Comparison of ENCODE assay signal across 27 mouse cellular contexts in genomic region chr9:71219161-71219560, GRCm38 (mm10). TPM values are rescaled to one million over a fixed set of nuclear protein-coding genes. Genes with fewer than 3 reads are reported as not detected.
DNase-seq lines count a peak whose midpoint lies in the region; ATAC-seq and TF ChIP-seq lines count a peak whose summit lies in the region.
"Had no signal": no experiment of that assay in that cellular context is flagged by ENCODE, and none has a peak within 500 bp of the region (broad histone marks: within the 10 kb centered on the region; RNA-seq: fewer than 3 reads in every experiment).

No protein-coding gene starts in this region.

- H3K4me2 ChIP-seq in kidney, embryonic 14.5 days (replicated peaks; ENCODE audit: low read depth, low read length): peak overlapping the region; percentile 35
- H3K4me2 ChIP-seq in kidney, postnatal 0 days (ENCODE audit: low read length): peak overlapping the region; percentile 42
- H3K4me2 ChIP-seq in limb, embryonic 13.5 days (replicated peaks): peak overlapping the region; percentile 24
- 0 out of 2 replicates have a peak overlapping the region, but pooled peaks have one; percentile 2 for H3K4me2 ChIP-seq in limb, embryonic 14.5 days (replicated peaks; ENCODE audit: low read depth, low read length, severe bottlenecking)
- H3K4me2 ChIP-seq: embryonic facial prominence, embryonic 13.5 days; forebrain, embryonic 12.5 days; forebrain, embryonic 15.5 days; heart, embryonic 12.5 days; heart, embryonic 15.5 days; hindbrain, embryonic 13.5 days had no signal

- no peaks in the 10 kb centered on the region for H3K9me3 ChIP-seq in kidney, embryonic 14.5 days (ENCODE audit: control insufficient read depth, low read length)
- no peaks in the 10 kb centered on the region for H3K9me3 ChIP-seq in kidney, postnatal 0 days (replicated peaks; ENCODE audit: low read length)
- H3K9me3 ChIP-seq in limb, embryonic 13.5 days: no peaks in the 10 kb centered on the region
- no peaks in the 10 kb centered on the region for H3K9me3 ChIP-seq in limb, embryonic 14.5 days (ENCODE audit: control insufficient read depth, low read length)
- H3K9me3 ChIP-seq: embryonic facial prominence, embryonic 10.5 days; embryonic facial prominence, embryonic 13.5 days; forebrain, embryonic 12.5 days; forebrain, embryonic 15.5 days; heart, embryonic 12.5 days; heart, embryonic 15.5 days; hindbrain, embryonic 10.5 days; hindbrain, embryonic 13.5 days had no signal

- 0 out of 2 replicates have a peak overlapping the region, but pooled peaks have one; percentile 34 for H3K9ac ChIP-seq in kidney, embryonic 14.5 days (ENCODE audit: low read depth, low read length)
- no peak overlapping the region for H3K9ac ChIP-seq in kidney, postnatal 0 days (ENCODE audit: low read depth, low read length)
- no peak overlapping the region for H3K9ac ChIP-seq in limb, embryonic 13.5 days
- H3K9ac ChIP-seq in limb, embryonic 14.5 days (ENCODE audit: low read depth, low read length, severe bottlenecking): no peak overlapping the region
- H3K9ac ChIP-seq: embryonic facial prominence, embryonic 13.5 days; forebrain, embryonic 12.5 days; forebrain, embryonic 15.5 days; heart, embryonic 12.5 days; heart, embryonic 15.5 days; hindbrain, embryonic 13.5 days had no signal

- 0 out of 2 replicates have a peak, but pooled peaks cover 5% of the 10 kb centered on the region for H3K4me1 ChIP-seq in kidney, embryonic 14.5 days (ENCODE audit: control insufficient read depth, insufficient read depth, low read length)
- H3K4me1 ChIP-seq in kidney, postnatal 0 days (replicated peaks; ENCODE audit: insufficient read depth, low read length): no peaks in the 10 kb centered on the region; the same call in 1 of the 2 replicates
- peaks cover 13% of the 10 kb centered on the region for H3K4me1 ChIP-seq in limb, embryonic 13.5 days
- peaks cover 6% of the 10 kb centered on the region; the same call in 1 of the 2 replicates for H3K4me1 ChIP-seq in limb, embryonic 14.5 days (ENCODE audit: control insufficient read depth, insufficient read depth, low read length)

- TF ChIP-seq CTCF in kidney, postnatal 0 days (IDR thresholded peaks at IDR 0.05; ENCODE audit: low read depth): no peak

- peaks cover 10% of the 10 kb centered on the region; the same call in 1 of the 2 replicates for H3K27me3 ChIP-seq in kidney, embryonic 14.5 days (ENCODE audit: control insufficient read depth, insufficient read depth, low read length)
- H3K27me3 ChIP-seq in kidney, postnatal 0 days (ENCODE audit: insufficient read depth, low read length): no peaks in the 10 kb centered on the region
- H3K27me3 ChIP-seq in limb, embryonic 13.5 days: peaks cover 71% of the 10 kb centered on the region
- H3K27me3 ChIP-seq in limb, embryonic 14.5 days (ENCODE audit: control insufficient read depth, insufficient read depth, low read length): peaks cover 66% of the 10 kb centered on the region

- no peak overlapping the region for H3K27ac ChIP-seq in kidney, embryonic 14.5 days (ENCODE audit: low read depth, low read length)
- no peak overlapping the region for H3K27ac ChIP-seq in kidney, postnatal 0 days
- H3K27ac ChIP-seq in limb, embryonic 13.5 days: no peak overlapping the region
- H3K27ac ChIP-seq in limb, embryonic 14.5 days (replicated peaks; ENCODE audit: low read depth, low read length): no peak overlapping the region
- H3K27ac ChIP-seq: embryonic facial prominence, embryonic 10.5 days; embryonic facial prominence, embryonic 13.5 days; forebrain, embryonic 12.5 days; forebrain, embryonic 15.5 days; heart, embryonic 15.5 days; hindbrain, embryonic 10.5 days; hindbrain, embryonic 13.5 days had no signal

- no peak for TF ChIP-seq POLR2A in limb, embryonic 14.5 days (IDR thresholded peaks at IDR 0.05; ENCODE audit: borderline replicate concordance, extremely low read depth, insufficient read depth, insufficient read length)

- WGBS in kidney, embryonic 14.5 days: 61% methylated on average over 4 of the region's 4 CpGs
- 63% methylated on average over 4 of the region's 4 CpGs for WGBS in kidney, postnatal 0 days
- WGBS in limb, embryonic 13.5 days: 52% methylated on average over 4 of the region's 4 CpGs
- 62% methylated on average over 4 of the region's 4 CpGs for WGBS in limb, embryonic 14.5 days

- no peak for ATAC-seq in kidney, embryonic 14.5 days (ENCODE audit: low FRiP score, low TSS enrichment)
- ATAC-seq in kidney, postnatal 0 days (replicated peaks; ENCODE audit: low FRiP score, low read depth): no peak
- ATAC-seq in limb, embryonic 13.5 days (ENCODE audit: low FRiP score, low read depth): no peak
- ATAC-seq in limb, embryonic 14.5 days (ENCODE audit: low FRiP score, low read depth): no peak
- ATAC-seq: CD4-positive, CD25-positive, alpha-beta regulatory T cell, adult 4 months; forebrain, embryonic 15.5 days; hindbrain, embryonic 16.5 days had no signal

- peak overlapping the region; percentile 20 for H3K4me3 ChIP-seq in kidney, embryonic 14.5 days (ENCODE audit: low read length)
- peak overlapping the region; percentile 12; the same call in 1 of the 2 replicates for H3K4me3 ChIP-seq in kidney, postnatal 0 days (replicated peaks; ENCODE audit: low read depth, low read length)
- H3K4me3 ChIP-seq in limb, embryonic 13.5 days: no peak overlapping the region
- H3K4me3 ChIP-seq in limb, embryonic 14.5 days (replicated peaks; ENCODE audit: low read length): no peak overlapping the region
- H3K4me3 ChIP-seq: embryonic facial prominence, embryonic 10.5 days; embryonic facial prominence, embryonic 13.5 days; erythroblast, embryonic 14.5 days; forebrain, embryonic 12.5 days; forebrain, embryonic 15.5 days; heart, embryonic 12.5 days; heart, embryonic 15.5 days; hindbrain, embryonic 10.5 days; hindbrain, embryonic 13.5 days had no signal

- no peaks in the 10 kb centered on the region for H3K36me3 ChIP-seq in kidney, embryonic 14.5 days (ENCODE audit: control insufficient read depth, insufficient read depth, low read length)
- H3K36me3 ChIP-seq in kidney, postnatal 0 days (ENCODE audit: insufficient read depth, low read length): no peaks in the 10 kb centered on the region
- no peaks in the 10 kb centered on the region for H3K36me3 ChIP-seq in limb, embryonic 13.5 days
- no peaks in the 10 kb centered on the region for H3K36me3 ChIP-seq in limb, embryonic 14.5 days (ENCODE audit: control insufficient read depth, insufficient read depth, low read length)
- H3K36me3 ChIP-seq: embryonic facial prominence, embryonic 10.5 days; embryonic facial prominence, embryonic 13.5 days; forebrain, embryonic 12.5 days; forebrain, embryonic 15.5 days; heart, embryonic 12.5 days; heart, embryonic 15.5 days; hindbrain, embryonic 10.5 days; hindbrain, embryonic 13.5 days had no signal

- no peak for DNase-seq in kidney, postnatal 25 days
- no peak for DNase-seq in kidney, postnatal 0 days (ENCODE audit: low spot score)
- no peak for DNase-seq in kidney, postnatal 14 days
- no peak for DNase-seq in limb, embryonic 14.5 days (ENCODE audit: low spot score)
- DNase-seq in cerebellum, postnatal 36 days: no peak
- DNase-seq: adrenal gland, postnatal 14 days; cerebellum, adult 11 months; cerebellum, adult 2 months; cerebellum, adult 9-11 months; cerebellum, postnatal 25 days; embryo, embryonic 11 days; gastrocnemius, postnatal 25 days; heart, postnatal 10 days; heart, postnatal 36 days had no signal

RNA-seq across cellular contexts. Expression of gene Aldh1a2, which starts 3.6 kb away (rescaled TPM):
- 306 and 400 TPM in 2 replicates for polyA plus RNA-seq in kidney, embryonic 14.5 days (2014; fragmentation: Nextera tagmentation; extraction: Ambion mirVana)
- 177 and 178 TPM in 2 replicates for polyA plus RNA-seq in kidney, postnatal 0 days (2015; fragmentation: Nextera tagmentation; extraction: Ambion mirVana)
- polyA plus RNA-seq in limb, embryonic 13.5 days (2015; fragmentation: Nextera tagmentation; extraction: Ambion mirVana): 113 and 119 TPM in 2 replicates
- 16.3 and 20.1 TPM in 2 replicates for polyA plus RNA-seq in limb, embryonic 14.5 days (2012; rRNA removed)
- polyA plus RNA-seq in limb, embryonic 14.5 days (2014; fragmentation: Nextera tagmentation; extraction: Ambion mirVana): 14.2 and 14.8 TPM in 2 replicates
- polyA plus RNA-seq: CD4-positive, CD25-positive, alpha-beta regulatory T cell, adult 4 months; erythroblast, embryonic 14.5 days had no signal

RNA-seq across cellular contexts. Expression of gene Aqp9, which starts 50.7 kb away (rescaled TPM):
- polyA plus RNA-seq in kidney, embryonic 14.5 days (2014; fragmentation: Nextera tagmentation; extraction: Ambion mirVana): 0.14 and 0.27 TPM in 2 replicates
- 0.04 and 0.29 TPM in 2 replicates for polyA plus RNA-seq in kidney, postnatal 0 days (2015; fragmentation: Nextera tagmentation; extraction: Ambion mirVana)
- polyA plus RNA-seq in limb, embryonic 13.5 days (2015; fragmentation: Nextera tagmentation; extraction: Ambion mirVana): 0.43 and 0.62 TPM in 2 replicates
- 0.46 and 0.49 TPM in 2 replicates for polyA plus RNA-seq in limb, embryonic 14.5 days (2012; rRNA removed)
- 1.1 and 1.2 TPM in 2 replicates for polyA plus RNA-seq in limb, embryonic 14.5 days (2014; fragmentation: Nextera tagmentation; extraction: Ambion mirVana)
- polyA plus RNA-seq: embryonic facial prominence, embryonic 10.5 days had no signal

Comparison
In these comparisons a context has a peak if more than half of its experiments do, and no peak if none do; other contexts are left out.
1. H3K4me3 ChIP-seq: peak in kidney, embryonic 14.5 days (single experiment) and kidney, postnatal 0 days (single experiment); none in limb, embryonic 13.5 days (single experiment) and limb, embryonic 14.5 days (single experiment).
2. Peak in every context shown above with its lines, with median percentiles within 50 percentile points of each other: H3K4me2 ChIP-seq.